Mouse (Mus musculus) testis, postnatal 14 days (tissue): ENCODE data around the gene Phf14.
"Not testable (repeated sequence)": the region's sequence is repeated elsewhere in the genome, so short reads cannot be mapped to it uniquely, and the experiment has no call there.

Experiments
- DNase-seq: peaks from one replicate; pipeline ENCODE4 v3.0.0; 2021; ENCODE audit warnings: low spot score

Gene Phf14

GRCm38 (mm10) chr6:12089439-12089992 is 181.9 kb downstream of the Phf14 start:
- DNase-seq: no peak

- DNase-seq: no peak
Measured at GRCm38 (mm10) chr6:12095716-12096115, 188.1 kb downstream of the Phf14 start.

GRCm38 (mm10) chr6:12097125-12097524 is 189.5 kb downstream of the Phf14 start:
- DNase-seq: no peak

GRCm38 (mm10) chr6:12105144-12105543 is 197.5 kb downstream of the Phf14 start:
- no peak for DNase-seq

GRCm38 (mm10) chr6:12107326-12107725 is 199.7 kb downstream of the Phf14 start:
- DNase-seq: no peak

GRCm38 (mm10) chr6:12107786-12108185 is 200.2 kb downstream of the Phf14 start:
- no peak for DNase-seq

- DNase-seq: no peak
Measured at GRCm38 (mm10) chr6:12116926-12117818, 209.6 kb downstream of the Phf14 start.

- no peak for DNase-seq
Measured at GRCm38 (mm10) chr6:12117819-12118570, 210.4 kb downstream of the Phf14 start.

- no peak for DNase-seq
Measured at GRCm38 (mm10) chr6:12122759-12123158, 215.2 kb downstream of the Phf14 start.

GRCm38 (mm10) chr6:12125031-12125803 is 217.6 kb downstream of the Phf14 start:
- peak; percentile 24 for DNase-seq

GRCm38 (mm10) chr6:12126601-12127000 is 219.0 kb downstream of the Phf14 start:
- DNase-seq: not testable (repeated sequence)

- no peak for DNase-seq
Measured at GRCm38 (mm10) chr6:12127287-12127686, 219.7 kb downstream of the Phf14 start.
